7 mouse cellular contexts compared by ENCODE assay signal in the genomic region with DNA sequence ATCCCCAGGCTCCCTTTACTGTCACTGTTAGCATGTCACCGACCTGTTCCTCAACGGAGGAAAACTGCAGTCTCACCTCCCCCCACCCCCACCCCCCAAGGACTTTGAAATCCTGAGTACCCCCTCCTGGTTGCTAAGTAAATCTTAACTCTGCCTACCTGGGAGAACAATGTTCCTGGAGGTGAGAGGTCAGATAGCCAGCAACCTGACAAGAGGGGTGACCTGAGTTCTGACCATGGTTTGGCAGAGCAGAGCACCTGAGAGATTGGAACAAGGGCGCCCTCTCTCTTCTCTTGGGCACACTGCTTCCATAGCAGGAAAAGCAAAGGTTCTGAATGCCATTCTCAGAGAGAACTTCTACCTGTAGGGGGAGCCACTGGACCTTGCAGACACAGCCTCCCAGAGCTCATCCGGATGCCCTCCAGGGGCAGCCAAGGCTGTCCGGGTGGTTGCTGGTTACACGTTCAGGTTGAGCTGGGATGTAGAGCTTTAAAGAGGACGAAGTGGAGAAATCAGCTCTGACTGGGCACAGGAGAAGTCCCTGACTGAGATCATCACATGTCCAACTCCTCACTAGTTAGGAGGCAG. TPM values are rescaled to one million over a fixed set of nuclear protein-coding genes. Genes with fewer than 3 reads are reported as not detected.
DNase-seq lines count a peak whose midpoint lies in the region; ATAC-seq and TF ChIP-seq lines count a peak whose summit lies in the region.

No protein-coding gene starts in this region.

- H3K4me3 ChIP-seq in neural tube, embryonic 11.5 days (ENCODE audit: low read depth, low read length): no peak overlapping the region
- no peak overlapping the region for H3K4me3 ChIP-seq in cerebellum, adult 2 months (replicated peaks; ENCODE audit: insufficient read depth, low read depth, low read length)
- no peak overlapping the region for H3K4me3 ChIP-seq in neural tube, embryonic 14.5 days (ENCODE audit: low read depth, low read length)

- no peak overlapping the region for H3K27ac ChIP-seq in neural tube, embryonic 11.5 days (ENCODE audit: low read depth, low read length)
- H3K27ac ChIP-seq in cerebellum, adult 2 months (ENCODE audit: insufficient read depth, low read length): no peak overlapping the region
- no peak overlapping the region for H3K27ac ChIP-seq in neural tube, embryonic 14.5 days (ENCODE audit: low read depth, low read length)

- peak; percentile 51 for DNase-seq in neural tube, embryonic 11.5 days (ENCODE audit: low spot score)
- no peak for DNase-seq in neural tube, embryonic 10.5 days (ENCODE audit: extremely low spot score, low spot score)
- DNase-seq in R1 (ENCODE audit: low read depth, low spot score): peak; percentile 91
- DNase-seq in cerebellum, adult 2 months: peak in 1 of 2 experiments; percentile 50
- peak; percentile 24 to 72 for DNase-seq in heart, postnatal 14 days
- DNase-seq in left cerebral cortex, postnatal 25 days (ENCODE audit: low spot score in 2 of 2): peak; percentile 66 to 77

- H3K9me3 ChIP-seq in neural tube, embryonic 11.5 days (ENCODE audit: control insufficient read depth, low read length): no peaks in the 10 kb centered on the region
- no peaks in the 10 kb centered on the region for H3K9me3 ChIP-seq in neural tube, embryonic 14.5 days (ENCODE audit: control insufficient read depth, low read length)

- H3K4me2 ChIP-seq in neural tube, embryonic 11.5 days (ENCODE audit: low read depth): no peak overlapping the region
- no peak overlapping the region for H3K4me2 ChIP-seq in neural tube, embryonic 14.5 days (ENCODE audit: low read depth, low read length)

- TF ChIP-seq CTCF in cerebellum, adult 2 months (IDR thresholded peaks at IDR 0.05; ENCODE audit: borderline replicate concordance, insufficient read depth, low read depth, low read length): peak; percentile 66

- H3K4me1 ChIP-seq in neural tube, embryonic 11.5 days (ENCODE audit: control insufficient read depth, insufficient read depth, low read length): peaks cover 6% of the 10 kb centered on the region
- no peaks in the 10 kb centered on the region; the same call in 1 of the 2 replicates for H3K4me1 ChIP-seq in cerebellum, adult 2 months (ENCODE audit: control insufficient read depth, insufficient read depth, low read length)
- no peaks in the 10 kb centered on the region for H3K4me1 ChIP-seq in neural tube, embryonic 14.5 days (ENCODE audit: control insufficient read depth, insufficient read depth, low read length)

- ATAC-seq in neural tube, embryonic 11.5 days (ENCODE audit: insufficient read depth, low FRiP score, low TSS enrichment): peak; percentile 28
- peak; percentile 16; the same call in 1 of the 2 replicates for ATAC-seq in neural tube, embryonic 14.5 days (ENCODE audit: low read depth)

- TF ChIP-seq POLR2A in cerebellum, adult 2 months (IDR thresholded peaks at IDR 0.05; ENCODE audit: borderline replicate concordance, insufficient read depth, low read length): no peak

- WGBS in neural tube, embryonic 11.5 days: 26% methylated on average over 7 of the region's 7 CpGs
- 30% methylated on average over 7 of the region's 7 CpGs for WGBS in cerebellum, adult 2 months
- WGBS in neural tube, embryonic 14.5 days: 31% methylated on average over 7 of the region's 7 CpGs

- H3K9ac ChIP-seq in neural tube, embryonic 11.5 days (ENCODE audit: low read length): no peak overlapping the region
- H3K9ac ChIP-seq in neural tube, embryonic 14.5 days (replicated peaks; ENCODE audit: low read depth, low read length): no peak overlapping the region

- intact Hi-C loops in heart, postnatal 14 days (cut with DNase I): no loop called here
- intact Hi-C loops in left cerebral cortex, postnatal 25 days (cut with DNase I): no loop called here

- peaks cover 2% of the 10 kb centered on the region for H3K36me3 ChIP-seq in neural tube, embryonic 11.5 days (ENCODE audit: control insufficient read depth, insufficient read depth, low read length)
- H3K36me3 ChIP-seq in neural tube, embryonic 14.5 days (ENCODE audit: control insufficient read depth, insufficient read depth, low read length): peaks cover 8% of the 10 kb centered on the region; the same call in 1 of the 2 replicates

- H3K27me3 ChIP-seq in neural tube, embryonic 11.5 days (ENCODE audit: control insufficient read depth, insufficient read depth, low read length): peaks cover 5% of the 10 kb centered on the region; the same call in 1 of the 2 replicates
- no peaks in the 10 kb centered on the region for H3K27me3 ChIP-seq in cerebellum, adult 2 months (ENCODE audit: control insufficient read depth, insufficient read depth, low read length)
- H3K27me3 ChIP-seq in neural tube, embryonic 14.5 days (ENCODE audit: control insufficient read depth, insufficient read depth, low read length): peaks cover 3% of the 10 kb centered on the region

RNA-seq across cellular contexts. Expression of gene Nsun2, which starts 40.6 kb away (rescaled TPM):
- 139 and 143 TPM in 2 replicates for polyA plus RNA-seq in neural tube, embryonic 11.5 days (2014; fragmentation: Nextera tagmentation; extraction: Ambion mirVana)
- polyA plus RNA-seq in cerebellum, adult 2 months (2012; rRNA removed): 67.1 and 68.8 TPM in 2 replicates
- total RNA-seq in heart, postnatal 14 days (2021): 10 to 100 TPM; 35.8 to 42.0 TPM
- 10 to 100 TPM; 70.9 to 76.9 TPM for total RNA-seq in left cerebral cortex, postnatal 25 days (2021)
- 73.5 and 85.4 TPM in 2 replicates for polyA plus RNA-seq in neural tube, embryonic 14.5 days (2014; fragmentation: Nextera tagmentation; extraction: Ambion mirVana)

RNA-seq across cellular contexts. Expression of gene Tent4a, which starts 41.4 kb away (rescaled TPM):
- polyA plus RNA-seq in neural tube, embryonic 11.5 days (2014; fragmentation: Nextera tagmentation; extraction: Ambion mirVana): 8.5 and 10.5 TPM in 2 replicates
- 26.2 and 27.4 TPM in 2 replicates for polyA plus RNA-seq in cerebellum, adult 2 months (2012; rRNA removed)
- total RNA-seq in heart, postnatal 14 days (2021): 10 to 100 TPM; 12.2 to 13.5 TPM
- total RNA-seq in left cerebral cortex, postnatal 25 days (2021): 10 to 100 TPM; 40.4 to 42.2 TPM
- 10.4 and 11.9 TPM in 2 replicates for polyA plus RNA-seq in neural tube, embryonic 14.5 days (2014; fragmentation: Nextera tagmentation; extraction: Ambion mirVana)
